Mouse (Mus musculus) hindbrain, embryonic 14.5 days (tissue): ENCODE data around the gene Stx18. TPM values are rescaled to one million over a fixed set of nuclear protein-coding genes. Genes with fewer than 3 reads are reported as not detected.

Experiments
- ATAC-seq: fragments of 200-750 bp; cut with Nextera tagmentation; 2 replicates; pipeline ENCODE4 v1.8.0; 2017; ENCODE audit warnings: moderate number of reproducible peaks, mild to moderate bottlenecking, moderate TSS enrichment, moderate library complexity; ENCODE audit not compliant: low FRiP score
- DNase-seq: peaks from one replicate; pipeline ENCODE4 v3.0.0-alpha.2; 2015; ENCODE audit warnings: low spot score
- H3K27ac ChIP-seq: fragments of 300-500 bp; sonication (generic); 2 replicates; pipeline ENCODE4 v1.5.1; 2014; ENCODE audit warnings: mild to moderate bottlenecking, moderate library complexity
- H3K27me3 ChIP-seq: fragments of 300-500 bp; sonication (generic); 2 replicates; pipeline ENCODE4 v1.6.1; 2014; ENCODE audit warnings: mild to moderate bottlenecking, low read length, mixed read lengths; ENCODE audit not compliant: control insufficient read depth, insufficient read depth
- H3K36me3 ChIP-seq: fragments of 300-500 bp; sonication (generic); replicated peaks from 2 replicates; pipeline ENCODE4 v1.6.1; 2014; ENCODE audit not compliant: control insufficient read depth, insufficient read depth
- H3K4me1 ChIP-seq: fragments of 300-500 bp; sonication (generic); replicated peaks from 2 replicates; pipeline ENCODE4 v1.6.1; 2014; ENCODE audit warnings: antibody characterized with exemption, low read length, mixed read lengths; ENCODE audit not compliant: control insufficient read depth, insufficient read depth
- H3K4me2 ChIP-seq: fragments of 300-500 bp; sonication (generic); replicated peaks from 2 replicates; pipeline ENCODE4 v1.6.1; 2014; ENCODE audit warnings: mild to moderate bottlenecking, moderate library complexity
- H3K4me3 ChIP-seq: fragments of 300-500 bp; sonication (generic); replicated peaks from 2 replicates; pipeline ENCODE4 v1.5.1; 2014; ENCODE audit warnings: mild to moderate bottlenecking, low read length
- H3K9ac ChIP-seq: fragments of 300-500 bp; sonication (generic); 2 replicates; pipeline ENCODE4 v1.6.1; 2014
- H3K9me3 ChIP-seq: fragments of 300-500 bp; sonication (generic); 2 replicates; pipeline ENCODE4 v1.6.1; 2016; ENCODE audit warnings: low read length; ENCODE audit not compliant: control insufficient read depth
- WGBS: fragments of 180-500 bp; shearing (Covaris S2); extraction: QIAGEN DNeasy Blood & Tissue Kit; methylation state at CpG from one replicate; pipeline ENCODE4 v1.1.7; 2014; 5-methylcytosine and 5-hydroxymethylcytosine counted together
- polyA plus RNA-seq: library from polyadenylated mRNA; unstranded; fragments of >200 nt; fragmentation: Nextera tagmentation; extraction: Ambion mirVana; gene quantifications from 2 replicates; pipeline ENCODE4 v1.2.1, GENCODE M21; 2014

Stx18 gene
- polyA plus RNA-seq, 1 experiment from 2014 or later = 38.5 TPM

DNA sequence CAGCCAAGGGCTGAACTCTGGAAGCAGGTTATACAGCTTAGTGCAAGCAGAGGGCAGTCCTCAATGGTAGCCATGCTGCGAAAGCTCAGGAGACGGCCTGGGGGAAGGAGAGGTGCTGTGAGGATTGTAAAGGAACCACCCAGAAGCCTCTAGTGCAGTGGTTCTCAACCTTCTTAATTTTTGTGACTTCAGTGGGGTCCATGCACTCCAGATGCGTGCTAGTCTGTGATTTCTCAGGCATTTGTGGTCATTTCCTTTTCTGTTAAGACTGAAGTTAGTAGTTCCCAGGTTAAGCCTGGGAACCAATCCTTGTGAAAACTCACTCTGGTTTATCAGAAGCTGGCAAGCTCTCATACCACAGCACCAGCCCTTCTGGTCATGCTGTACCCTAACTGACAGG is 51.6 kb downstream of the Stx18 start:
- Histone ChIP-seq H3K4me1 (0 out of 2 replicates have a peak, but pooled peaks cover 5% of the 10 kb centered on the region), H3K9me3 (no peaks in the 10 kb centered on the region), H3K9ac (no peak overlapping the region), H3K4me2 (no peak overlapping the region), H3K27me3 (no peaks in the 10 kb centered on the region), H3K4me3 (no peak overlapping the region), H3K36me3 (no peaks in the 10 kb centered on the region), H3K27ac (no peak overlapping the region)
- 67% methylated on average over 3 of the region's 3 CpGs for WGBS
- ATAC-seq (no peak), DNase-seq (no peak)

DNA sequence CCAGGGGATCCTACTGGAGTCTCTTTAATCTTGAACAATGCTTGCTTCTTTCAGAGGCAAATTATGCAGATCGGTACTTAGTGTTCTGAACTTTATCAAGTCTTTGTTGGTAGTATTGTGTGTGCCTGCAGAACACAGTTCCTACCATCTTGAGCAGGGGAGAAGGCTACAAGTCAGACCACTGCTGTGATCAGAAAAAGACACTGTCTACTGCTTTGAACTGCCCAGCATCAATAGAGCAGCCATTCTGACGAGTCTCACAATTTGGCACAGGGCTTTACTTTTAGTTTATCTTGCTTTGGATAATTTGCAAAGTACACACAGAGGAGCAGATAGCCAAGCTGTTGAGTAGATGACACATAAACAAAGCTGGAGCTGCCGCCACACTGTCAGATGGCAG is 52.0 kb downstream of the Stx18 start:
- H3K36me3 ChIP-seq = no peaks in the 10 kb centered on the region
- H3K9ac ChIP-seq = no peak overlapping the region
- DNase-seq (no peak), ATAC-seq (no peak)
- no peak overlapping the region for H3K27ac ChIP-seq
- H3K4me2 ChIP-seq = no peak overlapping the region
- H3K9me3 ChIP-seq = no peaks in the 10 kb centered on the region
- WGBS = 43% methylated on average over 3 of the region's 3 CpGs
- no peak overlapping the region for H3K4me3 ChIP-seq
- 0 out of 2 replicates have a peak, but pooled peaks cover 3% of the 10 kb centered on the region for H3K4me1 ChIP-seq
- no peaks in the 10 kb centered on the region for H3K27me3 ChIP-seq

DNA sequence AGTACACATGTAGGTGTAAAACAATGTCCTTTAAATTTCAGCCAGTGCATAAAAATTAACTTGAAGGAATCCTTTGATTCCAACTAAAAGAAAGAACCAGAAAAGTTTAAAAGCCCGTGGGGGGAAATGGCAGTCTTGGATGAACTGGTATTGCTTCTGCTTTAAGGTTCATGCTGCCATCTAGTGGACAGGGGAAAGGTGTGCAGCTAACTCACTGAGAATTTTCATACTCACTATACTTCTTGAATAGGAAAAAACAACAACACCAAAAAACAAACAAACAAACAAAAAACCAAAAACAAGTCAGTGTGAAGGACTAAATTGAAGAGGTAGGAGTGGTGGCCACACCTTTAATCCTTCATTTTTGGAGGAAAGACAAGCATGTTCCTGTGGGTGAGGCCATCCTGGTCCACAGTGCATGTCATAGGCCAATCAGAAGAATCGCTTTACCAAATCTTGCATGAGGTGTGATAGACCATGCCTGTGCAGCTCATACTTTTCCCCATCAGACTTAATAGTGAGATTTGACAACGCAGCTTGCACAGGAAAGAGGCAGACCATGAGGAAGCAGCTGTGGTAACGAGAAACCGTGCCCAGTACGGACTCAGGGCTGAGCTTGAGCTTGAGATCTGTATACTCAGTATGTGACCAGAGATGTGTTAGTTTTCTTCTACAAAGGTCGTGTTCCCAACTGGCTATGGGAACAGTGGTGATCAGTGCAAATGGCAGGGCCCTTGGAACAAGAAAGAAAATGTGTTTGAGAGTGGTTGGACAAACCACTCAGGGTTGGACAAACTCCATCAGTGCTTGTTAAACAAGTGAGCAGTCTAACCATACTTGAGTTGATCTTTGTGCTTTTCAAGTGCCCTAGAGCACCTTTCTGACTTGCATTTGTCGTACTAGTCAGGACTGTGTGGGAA is 52.8 kb downstream of the Stx18 start:
- no peaks in the 10 kb centered on the region for H3K9me3 ChIP-seq
- H3K4me2 ChIP-seq = no peak overlapping the region
- H3K4me3 ChIP-seq = no peak overlapping the region
- H3K9ac ChIP-seq = no peak overlapping the region
- H3K4me1 ChIP-seq = no peaks in the 10 kb centered on the region
- WGBS = 68% methylated on average over 8 of the region's 8 CpGs
- peak; percentile 82 for DNase-seq
- H3K27ac ChIP-seq = no peak overlapping the region
- H3K27me3 ChIP-seq = no peaks in the 10 kb centered on the region
- 0 out of 2 replicates have a peak, but pooled peaks have one; percentile 28 for ATAC-seq
- H3K36me3 ChIP-seq = no peaks in the 10 kb centered on the region

DNA sequence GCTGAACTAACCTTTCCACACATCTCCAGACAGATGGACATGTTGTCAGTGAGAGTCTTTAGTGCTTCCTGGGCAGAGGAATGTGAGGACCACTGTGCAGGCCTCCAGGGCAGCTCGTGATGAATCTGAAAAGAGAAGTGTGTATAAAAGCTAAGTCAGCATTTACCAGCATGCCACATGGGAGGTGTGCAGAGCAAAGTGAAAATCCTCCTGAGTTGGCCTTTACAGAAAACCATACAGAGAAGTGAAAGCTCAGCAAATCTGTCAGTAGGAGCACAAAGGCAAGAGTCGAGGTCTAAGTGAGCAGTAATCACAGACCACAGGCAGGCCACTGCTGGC is 53.4 kb downstream of the Stx18 start:
- 68% methylated on average over 2 of the region's 2 CpGs for WGBS
- Histone ChIP-seq H3K36me3 (no peaks in the 10 kb centered on the region), H3K27ac (no peak overlapping the region), H3K9me3 (no peaks in the 10 kb centered on the region), H3K9ac (no peak overlapping the region), H3K4me2 (no peak overlapping the region), H3K27me3 (no peaks in the 10 kb centered on the region), H3K4me1 (no peaks in the 10 kb centered on the region), H3K4me3 (no peak overlapping the region)
- DNase-seq = no peak
- no peak for ATAC-seq

DNA sequence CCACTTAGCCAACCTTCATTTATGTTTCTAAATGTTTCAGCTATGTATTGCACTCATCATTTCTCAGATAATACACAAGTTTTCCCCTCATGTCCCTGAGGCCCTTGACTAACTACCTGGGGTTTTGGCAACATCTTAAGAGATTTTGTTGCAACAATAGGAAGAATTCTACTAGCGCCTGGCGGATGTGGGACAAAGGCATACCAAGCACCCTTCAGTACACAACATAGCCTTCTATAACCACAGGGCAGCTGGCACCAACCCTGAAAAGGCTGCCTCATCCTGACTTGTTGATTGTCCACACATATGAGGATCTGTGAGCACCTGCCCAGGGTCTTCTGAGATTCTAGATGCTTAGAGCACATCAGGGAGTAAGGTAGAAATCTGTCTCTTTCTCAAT is 55.8 kb downstream of the Stx18 start:
- no peak overlapping the region for H3K4me3 ChIP-seq
- no peaks in the 10 kb centered on the region for H3K27me3 ChIP-seq
- no peaks in the 10 kb centered on the region for H3K4me1 ChIP-seq
- H3K9ac ChIP-seq = no peak overlapping the region
- ATAC-seq = no peak
- no peak overlapping the region for H3K27ac ChIP-seq
- no peaks in the 10 kb centered on the region for H3K36me3 ChIP-seq
- H3K4me2 ChIP-seq = no peak overlapping the region
- DNase-seq = no peak
- WGBS = 91% methylated on average over 2 of the region's 2 CpGs
- no peaks in the 10 kb centered on the region for H3K9me3 ChIP-seq

DNA sequence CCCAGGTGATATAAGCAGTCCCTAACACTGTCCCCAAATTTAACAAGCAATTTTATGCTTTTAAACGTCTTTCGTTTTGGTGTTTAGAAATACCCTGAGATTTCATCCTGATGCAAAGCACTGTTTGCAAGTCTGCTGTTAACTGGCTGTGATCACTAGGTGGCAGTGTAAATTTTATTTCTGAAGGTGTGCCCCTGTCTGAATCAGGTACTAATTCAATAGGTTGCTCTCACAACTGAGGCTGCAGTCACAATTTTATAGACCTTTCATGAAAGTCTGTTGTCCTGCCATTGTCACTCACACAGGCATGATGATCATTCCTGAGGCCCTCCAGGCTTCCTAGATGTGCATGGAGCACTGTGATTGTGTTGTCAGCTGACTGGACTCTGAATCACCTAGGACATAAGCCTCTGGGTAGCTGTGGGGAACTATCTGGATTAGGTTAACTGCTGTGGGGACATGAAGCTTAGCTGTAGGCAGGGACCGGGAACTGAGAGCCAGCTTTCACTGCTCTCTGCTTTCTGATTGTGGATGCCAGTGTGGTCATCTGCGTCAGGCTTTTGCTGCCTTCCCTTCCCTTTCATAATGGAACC is 59.1 kb downstream of the Stx18 start:
- no peaks in the 10 kb centered on the region for H3K27me3 ChIP-seq
- H3K9me3 ChIP-seq = no peaks in the 10 kb centered on the region
- peak; percentile 73 for DNase-seq
- WGBS = 71% methylated on average over 4 of the region's 4 CpGs
- no peak overlapping the region for H3K27ac ChIP-seq
- no peaks in the 10 kb centered on the region for H3K4me1 ChIP-seq
- H3K36me3 ChIP-seq = no peaks in the 10 kb centered on the region
- no peak overlapping the region for H3K4me3 ChIP-seq
- ATAC-seq = no peak
- H3K4me2 ChIP-seq = no peak overlapping the region
- H3K9ac ChIP-seq = no peak overlapping the region

DNA sequence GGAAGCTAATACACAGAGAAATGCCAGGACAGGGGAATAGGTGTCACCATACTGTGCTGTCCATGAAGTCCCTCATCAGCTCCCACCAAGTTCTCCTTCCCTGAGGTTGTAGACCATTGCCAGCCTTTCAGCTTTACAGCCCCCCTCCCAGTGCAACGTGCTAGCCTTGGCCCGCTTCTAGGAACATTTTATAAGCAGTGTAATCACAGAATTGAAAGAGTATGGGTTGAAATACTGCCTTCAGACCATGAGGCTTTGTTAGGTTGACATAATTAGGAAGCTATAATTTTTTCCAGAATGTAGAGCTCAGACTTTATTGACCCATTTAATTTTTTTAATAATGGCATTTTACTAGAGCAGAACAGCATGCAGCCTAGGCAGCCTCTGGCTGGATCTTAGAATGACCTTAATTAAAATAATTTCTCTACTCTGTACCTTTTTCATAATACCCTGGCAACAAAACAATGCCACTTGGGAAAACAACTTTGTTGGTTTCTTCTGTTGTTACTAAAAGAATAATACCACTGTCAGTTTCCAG is 60.7 kb downstream of the Stx18 start:
- DNase-seq = no peak
- no peaks in the 10 kb centered on the region for H3K9me3 ChIP-seq
- no peaks in the 10 kb centered on the region for H3K36me3 ChIP-seq
- no peak overlapping the region for H3K27ac ChIP-seq
- no peak overlapping the region for H3K4me3 ChIP-seq
- no peak overlapping the region for H3K9ac ChIP-seq
- no peak for ATAC-seq
- no peak overlapping the region for H3K4me2 ChIP-seq
- 80% methylated on average over 2 of the region's 2 CpGs for WGBS
- no peaks in the 10 kb centered on the region for H3K4me1 ChIP-seq
- no peaks in the 10 kb centered on the region for H3K27me3 ChIP-seq

DNA sequence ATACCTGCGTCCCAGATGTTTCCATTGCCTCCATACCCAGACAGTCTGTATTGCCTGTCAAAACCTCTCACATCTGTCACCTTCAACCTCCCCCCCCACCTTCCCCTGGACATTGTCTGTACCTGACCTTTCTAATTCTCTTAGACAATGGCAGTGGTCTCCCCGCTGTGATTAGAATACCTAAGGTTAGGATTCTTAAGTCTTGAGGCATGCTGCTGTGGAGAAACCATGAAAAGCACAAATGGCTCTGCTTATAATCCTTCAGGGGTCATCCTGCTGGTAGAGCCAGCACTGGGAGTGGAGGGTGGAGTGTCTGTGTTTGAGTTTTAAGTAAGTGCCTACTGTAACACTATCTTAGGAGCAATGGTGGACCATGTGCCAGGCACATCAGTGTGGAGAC is 64.4 kb downstream of the Stx18 start:
- H3K9ac ChIP-seq = no peak overlapping the region
- DNase-seq = no peak

DNA sequence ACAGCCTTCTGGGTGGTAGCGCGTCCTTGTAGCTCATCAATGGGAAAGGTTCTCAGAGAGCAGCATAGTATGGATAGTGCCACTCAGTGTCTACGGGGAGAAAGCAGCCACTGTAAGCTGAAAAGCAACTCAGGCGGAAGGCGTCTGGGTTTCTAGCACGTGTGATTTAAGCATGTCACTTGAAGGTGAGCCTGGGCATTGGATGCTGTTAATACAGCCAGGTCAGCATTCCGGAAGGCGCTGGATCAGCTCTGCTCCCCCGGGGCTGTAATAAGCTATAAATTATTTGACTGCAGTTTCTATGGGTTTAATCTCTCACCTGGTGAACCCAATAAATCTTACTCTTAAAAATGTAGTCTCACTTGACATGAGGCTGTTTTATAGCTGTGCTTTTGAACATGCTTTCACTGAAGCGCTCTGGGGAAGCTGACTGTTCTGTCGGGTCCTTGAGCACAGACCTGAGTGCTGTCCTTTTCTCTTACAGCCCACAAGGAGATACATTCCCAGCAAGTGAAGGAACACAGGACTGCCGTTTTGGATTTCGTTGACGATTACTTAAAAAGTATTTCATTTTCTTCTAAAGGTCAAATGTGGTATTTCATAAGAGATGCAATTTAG is 67.6 kb downstream of the Stx18 start:
- 83% methylated on average over 14 of the region's 14 CpGs for whole genome bisulfite sequencing
- Histone ChIP-seq H3K9ac (no peak overlapping the region), H3K4me1 (no peaks in the 10 kb centered on the region), H3K4me3 (no peak overlapping the region), H3K9me3 (no peaks in the 10 kb centered on the region), H3K27me3 (no peaks in the 10 kb centered on the region), H3K27ac (0 out of 2 replicates have a peak overlapping the region, but pooled peaks have one; percentile 46), H3K36me3 (peaks cover 30% of the 10 kb centered on the region), H3K4me2 (no peak overlapping the region)
- ATAC-seq (peak; percentile 46; the same call in 1 of the 2 replicates), DNase-seq (no peak)

More for the DNA sequence above, 64.4 kb downstream of the Stx18 start:
- Histone ChIP-seq H3K27me3 (no peaks in the 10 kb centered on the region), H3K36me3 (peaks cover 23% of the 10 kb centered on the region), H3K4me2 (no peak overlapping the region), H3K27ac (no peak overlapping the region), H3K4me1 (no peaks in the 10 kb centered on the region), H3K4me3 (no peak overlapping the region), H3K9me3 (no peaks in the 10 kb centered on the region)
- ATAC-seq = no peak
- 85% methylated on average over 2 of the region's 2 CpGs for WGBS
